17 mouse cellular contexts compared by ENCODE assay signal in the genomic region with DNA sequence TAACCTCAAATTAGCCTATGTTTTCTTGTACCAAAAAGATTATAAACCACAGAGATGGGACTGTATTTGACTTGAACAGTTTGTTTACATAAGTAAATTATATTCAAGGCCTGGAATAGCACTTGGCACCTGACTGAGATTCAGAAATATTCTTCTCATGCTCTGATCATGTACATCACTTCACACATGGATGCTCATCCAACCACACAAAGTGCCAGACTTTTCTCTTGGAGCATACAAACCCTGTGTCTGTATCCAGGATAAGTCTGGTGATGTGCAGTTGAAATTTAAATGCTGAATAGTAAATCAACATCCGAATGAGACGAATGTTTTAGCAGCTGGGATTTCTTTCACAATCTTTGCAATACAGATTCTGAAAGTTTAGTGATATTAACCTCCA.
"Had no signal": no experiment of that assay in that cellular context is flagged by ENCODE, and none has a peak within 500 bp of the region (broad histone marks: within the 10 kb centered on the region; RNA-seq: fewer than 3 reads in every experiment).

No protein-coding gene starts in this region.

- H3K27me3 ChIP-seq: liver, embryonic 13.5 days; midbrain, embryonic 12.5 days; midbrain, embryonic 15.5 days; neural tube, embryonic 13.5 days; stomach, embryonic 15.5 days had no signal

- ATAC-seq: midbrain, embryonic 15.5 days had no signal

- H3K36me3 ChIP-seq: liver, embryonic 13.5 days; midbrain, embryonic 12.5 days; midbrain, embryonic 15.5 days; neural tube, embryonic 13.5 days; stomach, embryonic 15.5 days had no signal

- H3K9me3 ChIP-seq: liver, embryonic 13.5 days; midbrain, embryonic 12.5 days; midbrain, embryonic 15.5 days; neural tube, embryonic 13.5 days; stomach, embryonic 15.5 days had no signal

- H3K4me2 ChIP-seq: liver, embryonic 13.5 days; midbrain, embryonic 12.5 days; midbrain, embryonic 15.5 days; neural tube, embryonic 13.5 days; stomach, embryonic 15.5 days had no signal

- DNase-seq: kidney, postnatal 25 days; layer of hippocampus, adult 9-11 months; liver, embryonic 13.5 days; lung, adult 2 months; lung, postnatal 14 days; lung, postnatal 4 days; retina, postnatal 1 day; right cerebral cortex, postnatal 25 days; spleen, adult 18-20 months; thymus, adult 18-20 months; thymus, postnatal 36 days had no signal

- H3K4me3 ChIP-seq: layer of hippocampus, adult 2 months; liver, embryonic 13.5 days; midbrain, embryonic 12.5 days; midbrain, embryonic 15.5 days; myocyte; neural tube, embryonic 13.5 days; stomach, embryonic 15.5 days had no signal

- H3K4me1 ChIP-seq: liver, embryonic 13.5 days; midbrain, embryonic 12.5 days; midbrain, embryonic 15.5 days; neural tube, embryonic 13.5 days; stomach, embryonic 15.5 days had no signal

- H3K27ac ChIP-seq: layer of hippocampus, adult 2 months; liver, embryonic 13.5 days; midbrain, embryonic 12.5 days; midbrain, embryonic 15.5 days; neural tube, embryonic 13.5 days; stomach, embryonic 15.5 days had no signal

- H3K9ac ChIP-seq: liver, embryonic 13.5 days; midbrain, embryonic 12.5 days; midbrain, embryonic 15.5 days; neural tube, embryonic 13.5 days; stomach, embryonic 15.5 days had no signal
